Mouse (Mus musculus) liver, embryonic 14.5 days (tissue): ENCODE measurements around the gene Rreb1.

Source experiments
- CTCF ChIP-seq: IDR thresholded peaks from 2 replicates; pipeline ENCODE4 v1.5.1; 2016; ENCODE audit warnings: antibody characterized with exemption, low read depth, control low read depth
- EP300 ChIP-seq: IDR thresholded peaks from 2 replicates; pipeline ENCODE4 v1.6.1; 2016; ENCODE audit warnings: antibody characterized with exemption, low read depth

DNA sequence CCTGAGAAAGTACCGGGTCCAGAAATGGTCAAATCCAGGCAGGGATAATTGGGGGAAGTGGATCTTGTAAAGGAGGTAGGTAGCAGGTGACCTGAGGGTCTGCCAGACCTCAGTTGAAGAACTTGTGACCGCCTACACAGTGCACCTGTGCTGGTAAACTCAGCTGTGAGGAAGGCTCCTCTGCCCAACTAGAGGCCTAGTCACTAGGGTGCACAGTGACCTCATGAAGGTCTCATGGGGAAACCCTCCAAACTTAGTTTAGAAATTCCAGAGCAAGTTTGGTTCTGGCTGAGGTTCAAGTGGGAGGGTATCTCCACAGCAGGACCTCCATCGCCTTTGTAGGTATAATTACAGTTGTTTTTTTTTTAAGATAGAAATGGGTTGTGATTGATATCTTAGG is 74.7 kb downstream of the Rreb1 start:
- TF ChIP-seq EP300 = no peak
- TF ChIP-seq CTCF = no peak
